Mouse (Mus musculus) brown adipose tissue, adult 24 weeks (tissue): ENCODE data around the gene Acoxl. TPM values are rescaled to one million over a fixed set of nuclear protein-coding genes. Genes with fewer than 3 reads are reported as not detected.

ENCODE experiments used
- H3K27ac ChIP-seq: fragments of 200-500 bp; replicated peaks from 2 replicates; pipeline ENCODE4 v1.5.1; 2012; ENCODE audit warnings: low read depth, mild to moderate bottlenecking, low read length
- H3K4me1 ChIP-seq: fragments of 200-500 bp; 2 replicates; pipeline ENCODE4 v1.6.1; 2012; ENCODE audit warnings: low read length, mixed read lengths; ENCODE audit not compliant: control insufficient read depth, insufficient read depth, insufficient read length
- H3K4me3 ChIP-seq: fragments of 200-500 bp; 2 replicates; pipeline ENCODE4 v1.5.1; 2012; ENCODE audit warnings: low read depth, mild to moderate bottlenecking, low read length, moderate library complexity; ENCODE audit not compliant: insufficient read depth
- polyA plus RNA-seq: library from polyadenylated mRNA; stranded (reverse); fragments of >200 nt; gene quantifications from 2 replicates; pipeline ENCODE4 v1.2.4, GENCODE M21; 2012; ENCODE audit not compliant: missing spikeins, insufficient read depth, insufficient read length

Acoxl gene
- polyA plus RNA-seq, 1 experiment = 0.67 TPM

DNA sequence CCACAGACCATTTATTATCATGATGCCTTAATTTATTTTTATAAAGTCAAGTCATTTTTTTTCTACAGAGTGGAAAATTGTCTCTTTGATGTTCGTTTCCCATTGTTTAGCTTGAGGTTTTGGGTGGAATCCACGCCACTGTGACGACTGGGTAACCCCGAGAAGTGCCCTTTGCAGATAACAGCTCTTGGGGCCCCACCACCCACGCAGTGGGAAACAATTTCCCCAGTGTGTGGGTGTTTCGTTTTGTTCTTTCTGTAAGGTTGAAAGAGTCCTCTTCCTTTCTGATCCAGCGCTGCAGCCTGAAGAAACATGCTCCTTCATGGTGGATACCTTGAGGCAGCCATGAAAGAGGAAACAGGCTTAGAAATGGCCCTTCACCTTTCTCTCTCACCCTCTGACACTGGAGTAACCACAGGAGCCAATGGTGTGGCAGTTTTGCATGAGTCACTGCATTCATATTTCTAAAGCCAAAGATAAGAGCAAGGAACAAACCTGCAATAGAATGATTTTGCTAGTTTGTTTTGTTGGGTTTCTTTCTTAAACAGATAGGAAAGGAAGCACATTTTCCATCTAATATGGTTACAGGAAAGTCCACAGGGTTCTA is 78.2 kb downstream of the Acoxl start:
- Histone ChIP-seq H3K4me1 (no peaks in the 10 kb centered on the region), H3K27ac (no peak overlapping the region), H3K4me3 (no peak overlapping the region)

DNA sequence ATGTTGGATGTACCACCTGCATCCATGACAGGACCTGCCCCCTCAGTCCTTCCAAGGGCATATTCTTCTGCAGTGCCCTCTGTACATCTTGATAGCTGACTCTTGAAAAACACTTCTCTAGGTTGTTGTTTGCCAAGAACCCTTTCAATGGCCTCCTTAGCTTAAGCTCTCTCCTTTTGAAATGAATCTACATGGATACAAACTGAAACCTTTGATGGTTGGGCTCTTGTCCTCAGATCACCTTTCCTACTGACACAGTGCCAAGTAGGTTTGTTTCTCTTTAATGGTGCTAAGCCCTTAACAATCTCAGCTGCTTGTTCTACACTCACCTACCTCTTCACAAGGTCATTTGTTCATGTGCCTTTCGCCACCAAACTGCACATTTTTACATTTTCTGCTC is 81.1 kb downstream of the Acoxl start:
- no peak overlapping the region for H3K4me3 ChIP-seq
- no peak overlapping the region for H3K27ac ChIP-seq
- H3K4me1 ChIP-seq = no peaks in the 10 kb centered on the region

DNA sequence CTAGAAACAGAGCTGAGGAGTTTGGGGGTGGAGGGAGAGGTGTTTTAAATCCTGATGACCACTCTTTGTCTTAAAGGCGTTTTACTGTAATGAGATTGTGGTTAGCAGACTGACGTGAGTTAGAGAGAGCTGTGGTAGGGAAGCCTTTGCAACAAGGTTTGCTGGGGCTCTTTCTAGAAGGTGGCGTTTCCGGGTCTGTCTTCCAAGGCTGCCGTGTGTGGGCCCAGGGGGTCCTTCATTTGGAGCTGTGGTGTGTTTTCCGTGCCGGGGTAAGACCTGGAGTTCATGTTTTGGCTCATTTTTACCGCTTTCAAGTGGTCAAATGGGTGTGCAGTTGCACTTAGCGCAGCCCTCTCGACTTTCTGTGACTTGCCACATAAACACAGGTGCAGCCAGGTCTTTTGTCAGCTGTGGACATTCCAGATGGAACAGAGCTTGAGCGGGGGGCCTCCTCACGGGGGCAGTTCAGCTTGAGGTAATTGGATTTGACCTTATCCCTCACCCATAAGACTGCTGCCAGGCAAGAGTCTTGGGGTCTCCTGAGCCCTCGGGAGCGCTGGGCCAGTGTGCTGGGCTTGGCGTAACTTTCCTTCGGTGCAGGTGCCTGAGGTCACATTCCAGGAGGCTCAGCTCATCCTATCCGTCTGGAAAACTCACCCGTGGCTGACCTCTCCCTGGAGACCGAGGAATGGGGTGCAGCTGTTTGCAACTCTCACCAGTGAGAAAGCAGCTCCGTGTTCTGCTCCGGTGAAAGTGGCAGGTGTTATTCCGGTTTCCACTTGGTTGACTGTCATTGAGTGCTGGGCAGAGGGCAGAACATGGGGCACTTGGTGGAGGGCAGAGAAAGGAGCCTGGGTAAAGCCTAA is 83.6 kb downstream of the Acoxl start:
- H3K27ac ChIP-seq = no peak overlapping the region
- no peak overlapping the region for H3K4me3 ChIP-seq
- no peaks in the 10 kb centered on the region for H3K4me1 ChIP-seq

DNA sequence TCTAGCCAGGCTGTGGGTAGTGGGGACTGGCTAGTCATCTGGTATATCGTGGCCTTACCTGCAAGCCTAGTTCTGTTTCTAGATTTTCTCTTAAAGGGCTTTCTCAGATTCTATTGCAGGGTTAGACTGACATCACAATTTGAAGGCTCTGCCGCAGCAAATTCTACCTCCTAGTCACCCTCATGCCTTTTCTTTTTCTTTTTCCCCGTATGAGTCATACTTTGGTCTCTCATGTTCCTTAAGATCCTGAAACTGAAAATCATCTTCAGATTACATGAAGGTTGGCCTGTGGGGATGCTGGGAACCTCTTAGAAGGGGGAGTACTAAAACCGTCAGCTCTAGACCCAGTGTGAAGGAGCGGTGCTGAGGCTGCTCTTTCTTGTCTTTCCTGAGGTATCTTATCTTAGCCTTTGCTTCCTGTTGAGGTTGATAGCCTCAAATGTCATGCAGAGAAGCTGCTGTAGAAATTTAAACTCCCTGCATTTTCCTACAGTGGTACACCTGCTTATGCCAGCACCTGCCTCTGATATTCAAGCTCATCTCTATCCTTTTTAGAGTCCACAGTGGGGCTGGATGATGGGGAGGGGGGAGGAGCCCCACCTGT is 84.5 kb downstream of the Acoxl start:
- H3K4me1 ChIP-seq = no peaks in the 10 kb centered on the region; the same call in 1 of the 2 replicates
- no peak overlapping the region for H3K27ac ChIP-seq
- H3K4me3 ChIP-seq = no peak overlapping the region

DNA sequence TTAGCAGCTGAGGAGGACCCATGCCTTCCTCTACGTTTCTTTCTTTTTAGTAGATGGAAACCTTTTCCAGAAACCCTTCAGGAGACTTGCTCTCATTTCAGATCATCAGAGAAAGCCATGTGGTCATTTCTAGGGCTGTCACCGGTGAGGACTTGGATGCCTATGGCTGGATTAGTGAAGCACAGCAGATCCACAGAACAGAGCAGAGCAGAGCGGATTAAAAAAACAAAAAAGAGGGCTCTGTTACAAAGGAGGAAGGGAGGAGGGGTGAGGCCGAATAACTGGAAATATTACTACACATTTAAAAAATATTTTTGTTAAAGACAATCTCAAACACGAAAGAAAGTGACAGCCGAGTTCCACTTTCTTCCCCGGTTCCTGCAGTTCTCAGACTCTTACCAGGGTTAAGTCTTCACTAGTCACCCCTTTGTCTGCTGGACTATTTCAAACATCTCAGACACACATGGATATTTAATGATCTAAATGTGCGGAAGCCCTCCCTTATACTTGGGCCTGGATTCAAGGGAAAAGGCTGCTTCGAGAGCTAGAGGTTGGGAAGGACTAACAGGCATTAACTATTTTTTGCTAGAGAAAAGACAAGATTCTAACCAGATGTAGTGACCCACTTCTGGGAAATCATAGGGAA is 88.1 kb downstream of the Acoxl start:
- Histone ChIP-seq H3K27ac (no peak overlapping the region; the same call in 1 of the 2 replicates), H3K4me1 (no peaks in the 10 kb centered on the region; the same call in 1 of the 2 replicates), H3K4me3 (no peak overlapping the region)

DNA sequence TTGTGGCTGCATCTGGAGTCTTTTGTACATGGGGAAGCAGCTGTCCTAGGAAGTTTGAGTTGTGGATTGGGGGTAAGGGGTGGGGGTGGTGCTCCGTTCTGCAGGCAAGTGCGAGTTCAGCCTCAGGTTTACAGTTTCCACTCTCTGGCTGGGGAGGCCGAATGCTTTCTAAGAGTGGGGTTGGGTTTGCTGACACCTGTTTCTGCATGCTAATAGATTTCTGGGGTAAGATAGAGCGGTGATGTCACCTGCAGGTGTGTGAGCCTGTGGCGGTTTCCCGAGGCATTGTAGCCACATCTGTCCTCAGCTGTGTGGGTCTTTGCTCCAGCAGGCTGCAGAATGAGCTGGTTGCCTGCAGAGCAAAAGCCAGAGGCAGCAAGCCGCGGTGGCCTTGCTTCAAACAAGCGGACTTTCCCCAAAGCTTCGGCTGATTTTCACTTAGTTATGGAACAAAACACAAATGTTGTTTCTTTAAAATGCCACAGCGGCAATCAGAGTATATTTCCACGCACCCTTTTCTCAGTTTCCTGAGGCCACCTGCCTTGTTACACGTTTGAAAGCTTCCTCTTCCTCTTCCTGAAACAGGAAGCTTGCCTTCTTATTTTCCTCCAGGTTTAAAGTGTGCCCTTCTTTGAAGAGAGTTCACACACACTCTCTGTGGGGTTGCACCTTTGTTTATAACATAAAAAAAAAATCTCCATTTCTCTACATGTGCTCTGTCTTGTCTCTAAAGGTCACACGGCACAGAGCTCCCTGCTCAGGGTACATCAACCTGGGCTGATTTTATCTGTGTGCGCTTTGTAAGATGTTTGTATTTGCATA is 89.0 kb downstream of the Acoxl start:
- Histone ChIP-seq H3K4me3 (no peak overlapping the region), H3K4me1 (no peaks in the 10 kb centered on the region; the same call in 1 of the 2 replicates), H3K27ac (no peak overlapping the region)

DNA sequence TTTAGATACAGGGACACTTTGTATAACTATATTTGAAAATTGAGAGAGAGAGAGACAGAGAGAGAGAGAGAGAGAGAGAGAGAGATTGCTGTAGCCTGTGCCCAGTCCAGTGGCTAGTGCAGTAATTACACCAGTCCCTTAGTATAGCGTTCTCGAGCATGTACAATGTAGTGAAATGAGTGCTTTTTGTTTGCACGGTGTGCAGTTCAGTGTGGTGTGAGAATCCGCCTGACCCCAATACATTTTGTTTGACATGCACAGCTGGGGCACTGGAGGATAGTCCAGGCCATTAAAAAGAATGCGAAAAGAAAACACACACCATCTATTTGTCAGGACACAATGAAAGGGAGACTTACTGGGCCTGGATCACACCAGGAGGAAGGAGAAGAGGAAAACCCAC is 89.6 kb downstream of the Acoxl start:
- H3K4me1 ChIP-seq = no peaks in the 10 kb centered on the region; the same call in 1 of the 2 replicates
- no peak overlapping the region for H3K4me3 ChIP-seq
- H3K27ac ChIP-seq = no peak overlapping the region

DNA sequence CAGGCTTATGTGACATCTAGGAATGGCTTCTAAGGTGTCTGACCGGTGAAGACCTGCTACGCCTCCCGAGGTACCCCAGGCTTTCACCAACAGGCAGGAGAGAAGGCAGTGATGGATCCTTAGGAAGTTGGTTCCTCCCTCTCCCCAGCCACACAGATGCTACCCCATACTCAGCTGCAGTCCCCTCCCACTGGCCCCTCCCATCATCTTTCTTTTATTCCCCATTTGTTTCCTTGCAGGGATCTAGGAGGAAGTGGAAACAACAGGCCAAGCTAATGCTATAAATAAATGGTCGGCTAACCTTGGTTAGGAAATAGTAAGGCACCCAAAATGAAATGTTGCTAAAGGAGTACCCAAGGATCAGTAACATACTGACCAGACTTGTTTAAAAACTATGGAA is 90.2 kb downstream of the Acoxl start:
- Histone ChIP-seq H3K27ac (no peak overlapping the region), H3K4me3 (no peak overlapping the region), H3K4me1 (no peaks in the 10 kb centered on the region; the same call in 1 of the 2 replicates)

DNA sequence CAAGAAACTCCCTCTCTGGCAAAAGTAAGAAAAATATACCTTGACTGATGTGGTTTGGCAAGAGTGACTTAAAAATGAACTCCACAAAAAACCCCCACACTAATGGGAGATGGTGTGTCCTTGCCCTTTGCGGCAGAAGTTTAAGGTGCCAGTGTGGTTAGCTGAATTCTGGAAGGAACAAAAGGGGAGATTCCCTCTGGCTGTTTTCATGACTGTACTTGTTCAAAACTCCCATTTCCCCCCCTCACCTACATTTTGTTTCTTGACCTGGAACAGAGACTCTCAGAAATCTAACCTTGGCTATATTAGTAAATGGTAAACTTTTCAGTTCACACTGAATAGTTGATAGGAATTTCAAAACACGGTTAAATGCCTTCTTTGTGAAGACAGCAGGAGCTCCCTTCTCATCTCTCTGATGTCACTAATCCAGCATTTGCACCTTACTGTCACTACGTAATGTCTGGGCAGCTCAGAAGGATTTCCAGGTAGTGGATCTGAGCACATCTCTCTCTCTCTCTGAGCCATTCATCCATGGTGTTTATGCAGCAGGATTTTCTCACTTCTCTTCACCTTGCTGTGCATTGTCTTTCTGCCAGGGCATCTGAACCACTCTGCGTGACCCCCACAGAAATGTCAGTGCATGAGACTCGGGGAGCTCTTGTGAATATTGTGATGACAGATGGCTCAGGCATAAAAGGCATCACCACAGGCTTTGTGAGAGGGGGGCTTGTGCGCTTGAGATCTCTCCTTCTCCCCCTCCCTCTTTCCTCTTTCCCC is 91.5 kb downstream of the Acoxl start:
- Histone ChIP-seq H3K4me3 (no peak overlapping the region), H3K27ac (no peak overlapping the region), H3K4me1 (no peaks in the 10 kb centered on the region; the same call in 1 of the 2 replicates)

DNA sequence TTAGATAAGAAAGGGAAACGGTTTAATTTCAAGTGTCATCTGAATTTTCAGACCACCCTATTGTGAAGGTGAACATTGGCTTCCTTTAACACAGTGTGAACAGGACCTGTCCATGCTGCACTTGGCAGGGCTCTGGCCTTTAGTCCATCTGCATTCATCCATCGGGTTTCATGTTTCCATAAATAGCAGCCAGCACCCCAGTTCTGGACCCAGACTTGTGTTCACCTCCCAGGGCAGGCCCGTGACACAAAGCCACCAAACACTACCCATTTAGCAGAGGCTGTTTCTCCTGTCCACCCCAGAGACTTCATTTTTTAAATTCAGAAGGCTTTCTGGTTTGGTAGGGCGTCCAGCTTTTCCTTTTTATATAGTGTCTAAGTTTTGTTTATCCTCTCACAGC is 92.9 kb downstream of the Acoxl start:
- Histone ChIP-seq H3K4me3 (no peak overlapping the region), H3K4me1 (no peaks in the 10 kb centered on the region; the same call in 1 of the 2 replicates), H3K27ac (no peak overlapping the region)

DNA sequence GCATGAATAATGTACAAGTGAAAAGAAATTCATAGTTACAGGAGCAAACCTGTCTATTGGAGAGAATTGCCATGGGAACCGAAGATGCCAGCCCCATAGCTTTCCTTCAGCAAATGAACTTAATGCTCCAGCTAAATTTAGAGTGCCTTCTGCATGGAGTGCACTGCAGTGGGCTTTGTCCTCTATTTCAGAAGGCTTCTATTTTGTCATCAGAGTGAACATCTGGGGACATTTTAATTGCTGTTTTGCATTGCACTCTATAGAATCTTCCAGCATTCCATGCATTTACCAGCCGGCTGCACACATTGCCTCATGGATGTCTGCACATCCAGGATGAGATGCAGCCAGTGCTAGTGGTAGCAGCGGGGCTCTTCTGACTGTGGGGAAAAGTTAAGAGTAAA is 94.9 kb downstream of the Acoxl start:
- Histone ChIP-seq H3K4me3 (no peak overlapping the region), H3K4me1 (no peaks in the 10 kb centered on the region), H3K27ac (no peak overlapping the region)

DNA sequence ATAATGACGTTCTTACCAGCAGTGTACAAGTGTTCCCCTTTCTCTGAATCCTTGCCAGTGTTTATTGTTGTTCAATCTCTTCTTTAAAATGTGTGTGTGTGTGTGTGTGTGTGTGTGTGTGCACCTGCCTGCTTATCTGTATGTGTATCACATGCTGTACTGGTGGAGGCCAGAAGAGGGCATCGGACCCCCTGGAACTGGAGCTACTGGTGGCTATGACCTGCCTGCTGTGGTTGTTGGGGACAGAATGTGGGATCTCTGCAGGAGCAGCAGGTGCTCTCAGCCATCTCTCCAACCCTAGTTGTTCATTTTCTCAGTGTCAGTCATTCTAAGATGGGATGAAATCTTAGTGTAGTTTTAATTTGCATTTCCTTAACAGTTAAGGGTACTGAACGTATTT is 98.4 kb downstream of the Acoxl start:
- Histone ChIP-seq H3K4me1 (no peaks in the 10 kb centered on the region), H3K27ac (no peak overlapping the region), H3K4me3 (no peak overlapping the region)

DNA sequence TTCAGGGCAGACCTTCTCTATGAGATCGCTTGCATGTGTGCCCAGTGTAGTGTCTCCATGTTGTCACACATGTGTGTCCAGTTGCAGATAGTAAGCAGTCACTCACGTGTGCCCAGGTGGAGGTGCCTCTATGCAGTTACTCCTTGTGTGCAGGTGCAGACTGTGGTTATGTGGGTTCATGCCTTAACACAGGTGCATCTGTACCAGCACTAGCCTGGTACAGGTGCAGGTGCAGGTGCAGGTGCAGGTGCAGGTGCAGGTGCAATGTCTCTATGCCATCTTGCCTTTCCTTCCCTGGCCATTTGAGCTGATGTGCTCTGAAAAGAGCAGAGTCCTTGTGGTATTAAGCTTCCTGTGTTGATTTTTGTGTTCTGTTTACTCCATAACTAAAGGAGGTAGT is 100.5 kb downstream of the Acoxl start:
- H3K4me3 ChIP-seq = no peak overlapping the region
- no peaks in the 10 kb centered on the region for H3K4me1 ChIP-seq
- no peak overlapping the region for H3K27ac ChIP-seq

DNA sequence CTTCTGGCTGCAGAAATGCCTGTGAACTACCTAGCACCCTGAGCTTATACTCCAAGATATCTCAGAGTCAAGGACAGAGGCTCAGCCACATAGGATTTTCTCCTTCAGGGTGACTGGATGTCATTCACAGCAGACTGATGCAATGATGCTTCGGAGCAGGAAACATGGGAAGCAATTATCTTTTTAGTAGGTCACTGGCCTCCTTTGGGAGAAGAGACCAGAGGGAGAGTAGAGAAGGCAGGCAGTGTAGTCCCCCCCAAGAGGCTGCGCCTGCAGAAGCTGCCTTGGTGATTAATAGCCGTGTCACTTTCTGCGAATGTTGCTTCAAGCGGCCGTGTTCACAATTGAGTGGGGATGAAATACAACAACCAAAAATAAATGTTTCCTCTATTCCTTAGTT is 121.9 kb downstream of the Acoxl start:
- no peaks in the 10 kb centered on the region for H3K4me1 ChIP-seq
- H3K27ac ChIP-seq = no peak overlapping the region

More for the DNA sequence above, 121.9 kb downstream of the Acoxl start:
- H3K4me3 ChIP-seq = no peak overlapping the region
